Mouse (Mus musculus) hindbrain, embryonic 16.5 days (tissue): Measurements from ENCODE around the gene Hecw2. TPM values are rescaled to one million over a fixed set of nuclear protein-coding genes. Genes with fewer than 3 reads are reported as not detected.
A peak's percentile ranks its signal among the peaks of the same experiment; 100 is the strongest.

Experiments used
- ATAC-seq: fragments of 200-750 bp; cut with Nextera tagmentation; 2 replicates; pipeline ENCODE4 v1.8.0; 2017; ENCODE audit warnings: moderate TSS enrichment, moderate library complexity
- H3K27ac ChIP-seq: fragments of 300-500 bp; sonication (generic); 2 replicates; pipeline ENCODE4 v1.5.1; 2014; ENCODE audit warnings: low read depth, mild to moderate bottlenecking, control low read depth, low read length, moderate library complexity
- H3K27me3 ChIP-seq: fragments of 300-500 bp; sonication (generic); replicated peaks from 2 replicates; pipeline ENCODE4 v1.6.1; 2014; ENCODE audit warnings: low read length; ENCODE audit not compliant: control insufficient read depth, insufficient read depth
- H3K36me3 ChIP-seq: fragments of 300-500 bp; sonication (generic); 2 replicates; pipeline ENCODE4 v1.6.1; 2014; ENCODE audit warnings: mild to moderate bottlenecking, low read length, moderate library complexity, mixed read lengths; ENCODE audit not compliant: control insufficient read depth, insufficient read depth
- H3K4me1 ChIP-seq: fragments of 300-500 bp; sonication (generic); 2 replicates; pipeline ENCODE4 v1.6.1; 2014; ENCODE audit warnings: low read depth, low read length; ENCODE audit not compliant: control insufficient read depth, insufficient read depth
- H3K4me2 ChIP-seq: fragments of 300-500 bp; sonication (generic); 2 replicates; pipeline ENCODE4 v1.6.1; 2014; ENCODE audit warnings: mild to moderate bottlenecking, low read length, control low read depth, moderate library complexity
- H3K4me3 ChIP-seq: fragments of 300-500 bp; sonication (generic); 2 replicates; pipeline ENCODE4 v1.5.1; 2014; ENCODE audit warnings: mild to moderate bottlenecking, low read length, control low read depth, moderate library complexity
- H3K9ac ChIP-seq: fragments of 300-500 bp; sonication (generic); 2 replicates; pipeline ENCODE4 v1.6.1; 2014; ENCODE audit warnings: low read depth, mild to moderate bottlenecking, control low read depth, low read length, moderate library complexity
- H3K9me3 ChIP-seq: fragments of 300-500 bp; sonication (generic); 2 replicates; pipeline ENCODE4 v1.6.1; 2014; ENCODE audit warnings: mild to moderate bottlenecking, low read length, moderate library complexity; ENCODE audit not compliant: control insufficient read depth
- WGBS: fragments of 180-500 bp; shearing (Covaris S2); extraction: QIAGEN DNeasy Blood & Tissue Kit; methylation state at CpG from one replicate; pipeline ENCODE4 v1.1.7; 2014; 5-methylcytosine and 5-hydroxymethylcytosine counted together
- polyA plus RNA-seq: library from polyadenylated mRNA; unstranded; fragments of >200 nt; fragmentation: Nextera tagmentation; extraction: Ambion mirVana; gene quantifications from 2 replicates; pipeline ENCODE4 v1.2.1, GENCODE M21; 2015

Gene Hecw2
- polyA plus RNA-seq, 1 experiment from 2014 or later: 8.0 TPM

- no peak overlapping the region for H3K4me2 ChIP-seq
- H3K27me3 ChIP-seq: no peaks in the 10 kb centered on the region
- no peaks in the 10 kb centered on the region for H3K36me3 ChIP-seq
- H3K27ac ChIP-seq: no peak overlapping the region
- no peaks in the 10 kb centered on the region for H3K4me1 ChIP-seq
- no peak overlapping the region for H3K9ac ChIP-seq
- WGBS: 82% methylated on average over 6 of the region's 6 CpGs
- no peak; the same call in 1 of the 2 replicates for ATAC-seq
- no peak overlapping the region for H3K4me3 ChIP-seq
- no peaks in the 10 kb centered on the region for H3K9me3 ChIP-seq
Observed at GRCm38 (mm10) chr1:54009418-54010064, 185.4 kb downstream of the Hecw2 start.

- no peak overlapping the region for H3K27ac ChIP-seq
- H3K27me3 ChIP-seq: no peaks in the 10 kb centered on the region
- no peak overlapping the region for H3K4me2 ChIP-seq
- WGBS: 76% methylated on average over 5 of the region's 5 CpGs
- H3K4me1 ChIP-seq: no peaks in the 10 kb centered on the region
- H3K9me3 ChIP-seq: no peaks in the 10 kb centered on the region
- no peak overlapping the region for H3K4me3 ChIP-seq
- no peak for ATAC-seq
- no peak overlapping the region for H3K9ac ChIP-seq
- H3K36me3 ChIP-seq: no peaks in the 10 kb centered on the region
Observed at GRCm38 (mm10) chr1:54005860-54006386, 189.0 kb downstream of the Hecw2 start.

GRCm38 (mm10) chr1:54003288-54003687, 191.7 kb downstream of the Hecw2 start:
- Histone ChIP-seq H3K27me3 (no peaks in the 10 kb centered on the region), H3K9me3 (no peaks in the 10 kb centered on the region), H3K4me2 (no peak overlapping the region), H3K27ac (no peak overlapping the region), H3K4me3 (no peak overlapping the region), H3K4me1 (no peaks in the 10 kb centered on the region), H3K9ac (no peak overlapping the region), H3K36me3 (no peaks in the 10 kb centered on the region)
- WGBS: 83% methylated on average over 3 of the region's 3 CpGs
- no peak for ATAC-seq

GRCm38 (mm10) chr1:54002077-54002476, 192.9 kb downstream of the Hecw2 start:
- H3K9me3 ChIP-seq: no peaks in the 10 kb centered on the region
- H3K4me1 ChIP-seq: no peaks in the 10 kb centered on the region
- no peak overlapping the region for H3K9ac ChIP-seq
- H3K27ac ChIP-seq: no peak overlapping the region
- no peaks in the 10 kb centered on the region for H3K27me3 ChIP-seq
- WGBS: 85% methylated on average over 2 of the region's 2 CpGs
- no peak overlapping the region for H3K4me3 ChIP-seq
- no peaks in the 10 kb centered on the region for H3K36me3 ChIP-seq
- H3K4me2 ChIP-seq: no peak overlapping the region
- no peak for ATAC-seq

GRCm38 (mm10) chr1:53997239-53997638, 197.7 kb downstream of the Hecw2 start:
- 95% methylated on average over 1 of the region's 1 CpGs for WGBS

GRCm38 (mm10) chr1:53986185-53986892, 208.6 kb downstream of the Hecw2 start:
- Histone ChIP-seq H3K4me3 (no peak overlapping the region), H3K9me3 (no peaks in the 10 kb centered on the region), H3K9ac (no peak overlapping the region), H3K27me3 (no peaks in the 10 kb centered on the region), H3K36me3 (no peaks in the 10 kb centered on the region), H3K4me1 (no peaks in the 10 kb centered on the region), H3K4me2 (no peak overlapping the region), H3K27ac (no peak overlapping the region)
- WGBS: 78% methylated on average over 8 of the region's 8 CpGs
- ATAC-seq: no peak

More at GRCm38 (mm10) chr1:53997239-53997638, 197.7 kb downstream of the Hecw2 start:
- H3K4me1 ChIP-seq: no peaks in the 10 kb centered on the region
- H3K4me2 ChIP-seq: no peak overlapping the region
- H3K36me3 ChIP-seq: no peaks in the 10 kb centered on the region
- no peak overlapping the region for H3K4me3 ChIP-seq
- H3K9ac ChIP-seq: no peak overlapping the region
- ATAC-seq: no peak
- no peaks in the 10 kb centered on the region for H3K9me3 ChIP-seq
- H3K27me3 ChIP-seq: no peaks in the 10 kb centered on the region
- H3K27ac ChIP-seq: no peak overlapping the region

- no peaks in the 10 kb centered on the region for H3K27me3 ChIP-seq
- no peaks in the 10 kb centered on the region for H3K36me3 ChIP-seq
- 89% methylated on average over 2 of the region's 2 CpGs for WGBS
- no peak overlapping the region for H3K9ac ChIP-seq
- no peaks in the 10 kb centered on the region for H3K9me3 ChIP-seq
- ATAC-seq: no peak
- no peak overlapping the region for H3K4me3 ChIP-seq
- no peak overlapping the region for H3K27ac ChIP-seq
- H3K4me1 ChIP-seq: no peaks in the 10 kb centered on the region
- H3K4me2 ChIP-seq: no peak overlapping the region
Observed at GRCm38 (mm10) chr1:53978514-53978831, 216.5 kb downstream of the Hecw2 start.

- Histone ChIP-seq H3K9me3 (no peaks in the 10 kb centered on the region), H3K4me2 (no peak overlapping the region), H3K4me3 (no peak overlapping the region), H3K9ac (no peak overlapping the region), H3K4me1 (no peaks in the 10 kb centered on the region), H3K27me3 (no peaks in the 10 kb centered on the region), H3K27ac (peak overlapping the region; percentile 46; the same call in 1 of the 2 replicates), H3K36me3 (no peaks in the 10 kb centered on the region)
- WGBS: 77% methylated on average over 8 of the region's 8 CpGs
- ATAC-seq: no peak
Observed at GRCm38 (mm10) chr1:53977806-53978513, 217.0 kb downstream of the Hecw2 start.

GRCm38 (mm10) chr1:53976721-53977120, 218.2 kb downstream of the Hecw2 start:
- H3K36me3 ChIP-seq: no peaks in the 10 kb centered on the region
- no peak overlapping the region for H3K4me2 ChIP-seq
- WGBS: 91% methylated on average over 5 of the region's 5 CpGs

More at GRCm38 (mm10) chr1:53976721-53977120, 218.2 kb downstream of the Hecw2 start:
- Histone ChIP-seq H3K9me3 (no peaks in the 10 kb centered on the region), H3K27me3 (no peaks in the 10 kb centered on the region), H3K4me1 (no peaks in the 10 kb centered on the region), H3K4me3 (no peak overlapping the region), H3K9ac (no peak overlapping the region), H3K27ac (no peak overlapping the region)
- no peak for ATAC-seq
